Mouse (Mus musculus): ENCODE data around the gene Cited4.
A peak's percentile ranks its signal among the peaks of the same experiment; 100 is the strongest.

Cited4 gene

GRCm38 (mm10) chr4:120675640-120676039 lies 9.3 kb downstream of the Cited4 start:
- DNase-seq (ENCODE audit: extremely low read depth, low read depth), result no peak

DNA sequence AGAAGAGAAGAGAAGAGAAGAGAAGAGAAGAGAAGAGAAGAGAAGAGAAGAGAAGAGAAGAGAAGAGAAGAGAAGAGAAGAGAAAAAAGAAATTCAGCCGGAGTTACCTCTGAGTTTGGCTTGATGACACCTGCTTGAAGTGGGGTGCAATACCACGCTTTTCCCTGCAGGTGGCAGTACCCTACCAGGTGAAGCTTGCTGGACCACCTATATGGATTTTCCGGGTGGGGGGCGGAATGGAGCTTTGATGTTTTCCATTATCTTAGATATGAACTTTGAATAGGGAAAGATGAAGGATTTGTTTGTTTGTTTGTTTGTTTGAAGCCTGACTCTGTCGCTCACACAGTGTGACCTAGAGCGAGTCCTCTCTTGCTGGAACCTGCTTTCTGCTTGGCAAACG lies 14.6 kb downstream of the Cited4 start:
- no peak for DNase-seq (ENCODE audit: extremely low read depth, low read depth)

DNA sequence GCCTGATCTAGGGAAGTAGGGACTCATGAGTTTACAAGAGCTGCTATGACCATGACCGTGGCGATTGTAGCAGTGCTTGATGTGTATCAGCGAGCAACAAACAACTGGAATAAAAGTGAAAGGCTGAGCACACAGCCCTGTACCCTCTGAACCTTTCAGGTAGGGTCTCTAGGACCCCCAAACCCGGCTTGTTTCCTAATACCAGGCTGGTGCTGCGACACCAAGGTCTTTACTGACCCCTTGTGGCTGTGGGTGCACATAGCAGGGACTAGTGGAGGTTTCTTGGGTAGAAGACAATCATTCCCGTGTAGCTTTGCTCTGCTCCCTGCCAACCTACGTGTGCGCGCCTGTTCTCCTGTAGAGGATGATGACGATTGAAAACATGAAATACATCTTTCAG lies 15.8 kb downstream of the Cited4 start:
- no peak for DNase-seq (ENCODE audit: extremely low read depth, low read depth)

GRCm38 (mm10) chr4:120683278-120683997 lies 17.1 kb downstream of the Cited4 start:
- no peak for DNase-seq (ENCODE audit: extremely low read depth, low read depth)

DNA sequence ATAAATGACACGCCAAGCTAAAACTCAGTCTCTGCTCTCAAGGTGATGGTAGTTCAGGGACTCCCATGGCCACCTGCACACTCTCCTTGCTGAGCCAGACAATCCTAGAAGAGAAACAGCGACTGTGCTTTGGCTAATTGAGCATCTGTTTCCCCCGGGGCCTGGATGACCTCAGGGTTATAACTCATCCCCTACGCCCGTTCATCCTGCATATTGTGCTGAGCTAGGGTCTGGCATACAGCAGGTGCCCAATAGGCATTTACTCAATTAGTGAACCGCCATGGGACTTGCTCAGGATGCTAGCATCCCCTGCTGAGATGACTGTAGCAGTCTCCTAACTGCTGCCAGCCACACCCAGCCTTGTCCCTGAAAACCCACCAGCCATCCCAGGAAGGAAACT lies 20.9 kb downstream of the Cited4 start:
- DNase-seq (ENCODE audit: extremely low read depth, low read depth), result no peak

- DNase-seq (ENCODE audit: extremely low read depth, low read depth), result no peak
Observed at GRCm38 (mm10) chr4:120689317-120689716, 22.9 kb downstream of the Cited4 start.

DNA sequence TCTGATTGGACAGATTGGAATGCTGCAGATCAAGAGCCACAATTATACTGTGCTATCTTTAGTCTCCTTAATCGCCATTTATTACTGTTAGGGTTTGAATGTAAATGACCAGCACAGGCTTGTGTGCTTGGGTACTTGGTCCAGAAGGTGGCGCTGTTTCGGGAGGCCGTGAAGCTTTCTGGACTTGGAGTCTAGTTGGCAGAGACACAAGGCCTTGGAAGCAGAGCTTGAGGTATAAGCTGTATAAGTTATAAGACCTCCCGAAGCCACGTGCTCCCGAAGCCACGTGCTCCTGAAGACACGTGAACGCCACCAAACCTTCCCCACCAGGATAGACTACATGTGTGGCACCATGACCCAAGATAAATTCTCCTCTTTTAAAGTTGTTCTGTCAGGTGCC lies 26.3 kb downstream of the Cited4 start:
- DNase-seq (ENCODE audit: extremely low read depth, low read depth), result peak; percentile 60

- DNase-seq (ENCODE audit: extremely low read depth, low read depth), result no peak
Observed at GRCm38 (mm10) chr4:120697353-120697752, 31.0 kb downstream of the Cited4 start.

DNA sequence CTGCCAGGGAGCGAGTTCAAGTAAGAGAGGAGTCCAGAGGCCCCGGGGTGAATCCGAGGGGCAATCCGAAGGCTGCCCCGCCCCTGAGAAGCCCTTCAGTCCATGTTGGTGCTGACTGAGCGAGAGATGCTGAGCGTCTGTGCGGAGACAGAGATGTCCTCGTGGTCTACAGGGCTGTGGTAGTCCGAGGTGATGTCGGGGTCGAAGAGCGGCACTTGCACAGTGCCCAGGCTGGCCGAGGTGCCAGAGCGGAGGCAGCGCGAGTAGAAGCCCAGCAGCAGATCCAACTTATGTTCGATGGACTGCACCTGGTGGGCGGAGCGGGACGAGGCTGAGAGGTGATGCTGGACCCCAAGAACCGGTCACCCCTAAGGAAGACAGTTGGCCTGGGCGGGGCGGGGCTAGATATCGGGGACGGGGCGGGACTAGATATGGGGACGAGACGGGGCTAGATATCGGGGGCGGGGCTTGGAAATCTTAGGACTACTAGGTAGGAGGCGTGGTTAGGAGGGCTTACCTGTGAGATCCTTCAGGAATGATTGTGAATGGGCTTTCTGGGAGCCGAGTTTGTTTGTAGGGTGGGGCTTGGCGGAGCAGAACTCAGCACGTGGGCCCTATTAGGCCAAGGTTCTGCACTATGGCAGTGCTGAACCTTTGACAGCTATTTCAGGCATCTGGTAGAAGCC lies 31.6 kb downstream of the Cited4 start:
- no peak for DNase-seq (ENCODE audit: extremely low read depth, low read depth)

DNA sequence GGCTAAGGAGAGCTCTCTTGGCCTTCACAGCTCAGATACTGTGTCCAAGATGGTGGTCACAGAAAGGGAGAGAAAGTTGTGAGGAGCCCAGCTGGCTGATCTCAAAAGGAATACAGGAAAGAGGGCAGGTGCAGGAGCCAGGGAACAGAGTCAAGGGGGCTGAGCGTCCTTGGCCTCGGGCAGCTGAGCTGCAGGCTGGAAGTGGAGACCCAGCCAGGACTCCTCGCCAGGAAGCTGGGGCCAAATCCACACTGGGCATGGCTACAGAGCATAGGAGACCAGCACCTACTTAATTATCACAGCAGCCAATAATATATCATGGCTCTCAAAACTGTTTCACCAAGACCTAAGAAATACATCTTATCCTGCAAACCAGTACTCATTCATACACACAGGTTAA lies 34.8 kb downstream of the Cited4 start:
- DNase-seq (ENCODE audit: extremely low read depth, low read depth), result no peak

- no peak for DNase-seq (ENCODE audit: extremely low read depth, low read depth)
Observed at GRCm38 (mm10) chr4:120702056-120702455, 35.7 kb downstream of the Cited4 start.

DNA sequence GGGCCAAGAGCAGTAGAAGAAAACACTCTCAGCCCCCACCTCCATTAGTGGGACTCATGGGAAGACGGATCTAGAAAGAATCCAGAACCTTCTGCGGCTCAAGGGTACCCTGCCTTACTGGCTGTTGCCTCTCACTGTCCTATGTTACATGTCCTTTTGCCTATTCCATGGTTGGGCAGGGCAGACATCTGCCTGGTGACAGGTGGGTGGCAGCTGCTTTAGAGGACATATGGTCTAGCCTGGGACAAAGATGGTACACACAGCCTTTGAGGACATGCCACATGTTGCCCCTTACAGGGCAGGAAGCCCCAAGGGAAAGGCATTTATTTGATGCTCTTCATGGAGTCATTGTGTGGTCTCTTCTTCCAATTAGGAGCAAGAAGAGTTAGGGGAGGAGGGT lies 36.1 kb downstream of the Cited4 start:
- DNase-seq (ENCODE audit: extremely low read depth, low read depth), result no peak

GRCm38 (mm10) chr4:120712236-120712635 lies 45.9 kb downstream of the Cited4 start:
- no peak for DNase-seq (ENCODE audit: extremely low read depth, low read depth)

- DNase-seq (ENCODE audit: extremely low read depth, low read depth), result no peak
Observed at GRCm38 (mm10) chr4:120713021-120713420, 46.6 kb downstream of the Cited4 start.

DNA sequence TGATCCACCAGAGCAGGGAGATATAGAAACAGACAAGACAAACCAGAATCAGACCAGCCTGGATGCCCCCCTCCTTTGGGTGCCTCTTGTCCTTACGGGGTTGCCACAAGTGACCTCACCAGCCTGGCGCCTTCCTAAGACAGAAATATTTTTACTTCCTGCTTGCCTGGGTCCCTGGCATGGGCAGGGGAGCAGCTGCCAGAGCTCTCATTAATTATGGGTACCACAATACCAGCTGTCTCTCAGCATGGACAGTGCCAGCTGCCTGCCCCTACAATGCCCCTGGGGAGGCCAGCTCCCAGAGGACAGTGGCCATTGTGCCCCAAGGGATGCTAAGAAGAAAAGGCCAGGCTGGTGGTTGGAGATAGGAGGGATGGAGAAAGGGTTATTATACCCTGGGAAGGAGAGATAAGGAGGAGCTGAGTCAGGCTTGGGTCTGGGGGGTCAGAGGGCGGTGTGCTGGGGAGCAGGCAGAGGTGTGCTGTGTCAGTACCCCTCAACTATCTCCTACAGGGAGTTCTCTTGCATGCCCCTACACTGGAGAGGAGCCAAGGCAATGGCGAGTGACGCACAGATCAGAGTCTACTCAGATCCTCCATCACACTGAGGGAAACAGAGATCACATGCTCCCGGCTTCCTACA lies 47.6 kb downstream of the Cited4 start:
- no peak for DNase-seq (ENCODE audit: extremely low read depth, low read depth)

- DNase-seq (ENCODE audit: extremely low read depth, low read depth), result peak; percentile 36
Observed at GRCm38 (mm10) chr4:120716141-120716571, 49.8 kb downstream of the Cited4 start.

- DNase-seq (ENCODE audit: extremely low read depth, low read depth), result no peak
Observed at GRCm38 (mm10) chr4:120716765-120717164, 50.4 kb downstream of the Cited4 start.

All from MEL-GATA-1-ER (cell line).